In the genomic region with DNA sequence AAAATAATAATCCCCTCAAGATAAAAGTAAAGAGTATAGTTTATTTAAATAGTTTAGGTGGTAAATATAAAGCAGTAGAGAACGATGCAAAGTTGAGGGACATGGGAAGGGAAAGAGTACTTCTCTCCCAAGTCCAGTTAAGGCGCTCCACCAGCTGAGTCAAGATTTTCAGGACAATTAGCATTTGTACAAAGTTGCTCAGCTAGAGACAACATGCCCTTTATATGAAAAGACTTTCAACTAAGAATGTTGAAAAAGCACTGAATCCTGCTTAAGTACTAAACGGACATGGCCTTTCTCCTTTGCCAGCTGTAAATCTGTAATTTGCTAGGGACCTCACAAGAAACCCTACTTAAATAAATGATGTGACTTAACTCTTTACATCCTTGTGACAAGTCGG, we compare ENCODE assay signal across 9 mouse cellular contexts. TPM values are rescaled to one million over a fixed set of nuclear protein-coding genes. Genes with fewer than 3 reads are reported as not detected.
DNase-seq lines count a peak whose midpoint lies in the region; ATAC-seq lines count a peak whose summit lies in the region.
"Had no signal": no experiment of that assay in that cellular context is flagged by ENCODE, and none has a peak within 500 bp of the region (broad histone marks: within the 10 kb centered on the region; RNA-seq: fewer than 3 reads in every experiment).

No protein-coding gene starts in this region.

- H3K9me3 ChIP-seq in embryonic facial prominence, embryonic 13.5 days: no peaks in the 10 kb centered on the region
- H3K9me3 ChIP-seq in intestine, embryonic 15.5 days: no peaks in the 10 kb centered on the region
- no peaks in the 10 kb centered on the region for H3K9me3 ChIP-seq in neural tube, embryonic 14.5 days (ENCODE audit: control insufficient read depth, low read length)

- H3K9ac ChIP-seq in embryonic facial prominence, embryonic 13.5 days: peak overlapping the region; percentile 79
- H3K9ac ChIP-seq in intestine, embryonic 15.5 days: no peak overlapping the region
- H3K9ac ChIP-seq in neural tube, embryonic 14.5 days (replicated peaks; ENCODE audit: low read depth, low read length): no peak overlapping the region; the same call in 1 of the 2 replicates

- peaks cover 5% of the 10 kb centered on the region; the same call in 1 of the 2 replicates for H3K27me3 ChIP-seq in embryonic facial prominence, embryonic 13.5 days
- H3K27me3 ChIP-seq in intestine, embryonic 15.5 days (replicated peaks): no peaks in the 10 kb centered on the region
- H3K27me3 ChIP-seq in neural tube, embryonic 14.5 days (ENCODE audit: control insufficient read depth, insufficient read depth, low read length): no peaks in the 10 kb centered on the region

- peak overlapping the region; percentile 67 for H3K4me2 ChIP-seq in embryonic facial prominence, embryonic 13.5 days
- H3K4me2 ChIP-seq in intestine, embryonic 15.5 days (replicated peaks): peak overlapping the region; percentile 77
- peak overlapping the region; percentile 55 for H3K4me2 ChIP-seq in neural tube, embryonic 14.5 days (ENCODE audit: low read depth, low read length)

- intact Hi-C loops in left cerebral cortex, postnatal 4 days (cut with DNase I): no loop called here

- WGBS in embryonic facial prominence, embryonic 13.5 days: 48% methylated on average over 4 of the region's 4 CpGs
- 47% methylated on average over 4 of the region's 4 CpGs for WGBS in intestine, embryonic 15.5 days
- WGBS in neural tube, embryonic 14.5 days: 18% methylated on average over 4 of the region's 4 CpGs

- peak overlapping the region; percentile 58 for H3K4me3 ChIP-seq in embryonic facial prominence, embryonic 13.5 days
- no peak overlapping the region for H3K4me3 ChIP-seq in intestine, embryonic 15.5 days (replicated peaks)
- H3K4me3 ChIP-seq in neural tube, embryonic 14.5 days (ENCODE audit: low read depth, low read length): peak overlapping the region; percentile 44

- DNase-seq in kidney, postnatal 14 days: peak; percentile 2
- no peak for DNase-seq in kidney, postnatal 25 days
- DNase-seq in thymus, postnatal 4 days: no peak
- DNase-seq in embryo, embryonic 10.5 days (ENCODE audit: low spot score): no peak
- no peak for DNase-seq in left cerebral cortex, postnatal 4 days

- H3K4me1 ChIP-seq in embryonic facial prominence, embryonic 13.5 days: peaks cover 7% of the 10 kb centered on the region; the same call in 1 of the 2 replicates
- no peaks in the 10 kb centered on the region for H3K4me1 ChIP-seq in intestine, embryonic 15.5 days (replicated peaks)
- peaks cover 7% of the 10 kb centered on the region; the same call in 1 of the 2 replicates for H3K4me1 ChIP-seq in neural tube, embryonic 14.5 days (ENCODE audit: control insufficient read depth, insufficient read depth, low read length)

- no peaks in the 10 kb centered on the region for H3K36me3 ChIP-seq in embryonic facial prominence, embryonic 13.5 days
- H3K36me3 ChIP-seq in intestine, embryonic 15.5 days: no peaks in the 10 kb centered on the region
- H3K36me3 ChIP-seq in neural tube, embryonic 14.5 days (ENCODE audit: control insufficient read depth, insufficient read depth, low read length): no peaks in the 10 kb centered on the region

- ATAC-seq in embryonic facial prominence, embryonic 13.5 days (ENCODE audit: insufficient number of reproducible peaks, insufficient read depth, low FRiP score, low TSS enrichment, low read depth): no peak
- ATAC-seq in intestine, embryonic 15.5 days: no peak
- no peak for ATAC-seq in neural tube, embryonic 14.5 days (ENCODE audit: low read depth)

- H3K27ac ChIP-seq in embryonic facial prominence, embryonic 13.5 days: peak overlapping the region; percentile 94
- H3K27ac ChIP-seq in intestine, embryonic 15.5 days: 0 out of 2 replicates have a peak overlapping the region, but pooled peaks have one; percentile 87
- H3K27ac ChIP-seq in neural tube, embryonic 14.5 days (ENCODE audit: low read depth, low read length): peak overlapping the region; percentile 93

RNA-seq across cellular contexts. Expression of a gene that starts 0.3 kb away (rescaled TPM):
- polyA plus RNA-seq in embryonic facial prominence, embryonic 13.5 days (2015; fragmentation: Nextera tagmentation; extraction: Ambion mirVana): 16.0 and 16.3 TPM in 2 replicates
- polyA plus RNA-seq in intestine, embryonic 15.5 days (2015; fragmentation: Nextera tagmentation; extraction: Ambion mirVana): 10.3 and 10.5 TPM in 2 replicates
- polyA plus RNA-seq in neural tube, embryonic 14.5 days (2014; fragmentation: Nextera tagmentation; extraction: Ambion mirVana): 22.8 and 24.6 TPM in 2 replicates
- total RNA-seq in left cerebral cortex, postnatal 4 days (2021): 10 to 100 TPM; 15.8 to 16.1 TPM

RNA-seq across cellular contexts. Expression of a gene that starts 38.0 kb away (rescaled TPM):
- not detected in 2 replicates for polyA plus RNA-seq in embryonic facial prominence, embryonic 13.5 days (2015; fragmentation: Nextera tagmentation; extraction: Ambion mirVana)
- 4.1 and 4.2 TPM in 2 replicates for polyA plus RNA-seq in intestine, embryonic 15.5 days (2015; fragmentation: Nextera tagmentation; extraction: Ambion mirVana)
- polyA plus RNA-seq in neural tube, embryonic 14.5 days (2014; fragmentation: Nextera tagmentation; extraction: Ambion mirVana): not detected in 2 replicates
- not detected for total RNA-seq in left cerebral cortex, postnatal 4 days (2021)
- polyA plus RNA-seq: urinary bladder, adult 2 months had no signal

RNA-seq across cellular contexts. Expression of a gene that starts 53.4 kb away (rescaled TPM):
- polyA plus RNA-seq in embryonic facial prominence, embryonic 13.5 days (2015; fragmentation: Nextera tagmentation; extraction: Ambion mirVana): 0.58 and 1.1 TPM in 2 replicates
- polyA plus RNA-seq in intestine, embryonic 15.5 days (2015; fragmentation: Nextera tagmentation; extraction: Ambion mirVana): 4.4 and 5.6 TPM in 2 replicates
- 203 and 295 TPM in 2 replicates for polyA plus RNA-seq in neural tube, embryonic 14.5 days (2014; fragmentation: Nextera tagmentation; extraction: Ambion mirVana)
- 100 to 1,000 TPM; 204 to 210 TPM for total RNA-seq in left cerebral cortex, postnatal 4 days (2021)

Comparison
In these comparisons a context has a peak if more than half of its experiments do, and no peak if none do; other contexts are left out.
1. RNA of a gene that starts 53.4 kb away (polyA plus RNA-seq): 203 to 295 TPM in neural tube, embryonic 14.5 days; 4.4 to 5.6 TPM in intestine, embryonic 15.5 days and 0.58 to 1.1 TPM in embryonic facial prominence, embryonic 13.5 days; every median in the first group is over 10 times any median in the second.
2. Peak in every context shown above with its lines, with median percentiles within 50 percentile points of each other: H3K27ac ChIP-seq and H3K4me2 ChIP-seq.